Mouse (Mus musculus) brain, embryonic 14.5 days (tissue): ENCODE data around the gene Atp6v0d1. TPM values are rescaled to one million over a fixed set of nuclear protein-coding genes. Genes with fewer than 3 reads are reported as not detected.

Source experiments
- DNase-seq: peaks from one replicate; pipeline ENCODE4 v3.0.0-alpha.2; 2011; ENCODE audit warnings: low read depth
- CTCF ChIP-seq: fragments of 200-500 bp; IDR thresholded peaks from 2 replicates; pipeline ENCODE4 v1.5.1; 2012; ENCODE audit warnings: inconsistent platforms, mild to moderate bottlenecking, moderate library complexity, borderline replicate concordance; ENCODE audit not compliant: insufficient read depth, insufficient read length; ENCODE audit errors: extremely low read depth
- POLR2A ChIP-seq: fragments of 200-500 bp; IDR thresholded peaks from 2 replicates; pipeline ENCODE4 v1.6.1; 2012; ENCODE audit warnings: mild to moderate bottlenecking, inconsistent platforms, borderline replicate concordance; ENCODE audit not compliant: poor library complexity, insufficient read depth, insufficient read length, severe bottlenecking; ENCODE audit errors: extremely low read depth
- polyA plus RNA-seq: library from polyadenylated mRNA; depleted of rRNA; stranded (reverse); fragments of >200 nt; gene quantifications from 2 replicates; pipeline ENCODE4 v1.2.3, GENCODE M21; 2012; rRNA removed

Atp6v0d1 gene
- polyA plus RNA-seq, 1 experiment: 236 TPM

- no peak for DNase-seq
- no peak for TF ChIP-seq CTCF
- no peak for TF ChIP-seq POLR2A
Observed at GRCm38 (mm10) chr8:105475742-105476141, 90.1 kb downstream of the Atp6v0d1 start.

- TF ChIP-seq POLR2A (no peak), CTCF (no peak)
- DNase-seq: no peak
Observed at GRCm38 (mm10) chr8:105475254-105475653, 90.6 kb downstream of the Atp6v0d1 start.

- DNase-seq: no peak
- TF ChIP-seq CTCF (no peak), POLR2A (no peak)
Observed at GRCm38 (mm10) chr8:105474680-105475079, 91.2 kb downstream of the Atp6v0d1 start.

Other genes starting within 250 kb of the Atp6v0d1 start
- gene Lrrc29, start 239.8 kb downstream of the Atp6v0d1 start, polyA plus RNA-seq: 2.3 and 2.4 TPM in 2 replicates
- 93.6 and 144 TPM in 2 replicates for gene Tmem208, start 239.7 kb downstream of the Atp6v0d1 start, polyA plus RNA-seq
- gene Fhod1, start 218.1 kb downstream of the Atp6v0d1 start, polyA plus RNA-seq: 5.8 and 7.8 TPM in 2 replicates
- 39.3 and 56.1 TPM in 2 replicates for gene Slc9a5, start 217.2 kb downstream of the Atp6v0d1 start, polyA plus RNA-seq
- gene Plekhg4, start 192.8 kb downstream of the Atp6v0d1 start, polyA plus RNA-seq: 11.5 and 13.6 TPM in 2 replicates
- 0.04 and 0.05 TPM in 2 replicates for gene Kctd19, start 152.5 kb downstream of the Atp6v0d1 start, polyA plus RNA-seq
- gene Lrrc36, start 152.5 kb downstream of the Atp6v0d1 start, polyA plus RNA-seq: 1.4 and 1.6 TPM in 2 replicates
- 62.7 and 89.6 TPM in 2 replicates for gene Tppp3, start 94.5 kb downstream of the Atp6v0d1 start, polyA plus RNA-seq
- 40.0 and 46.2 TPM in 2 replicates for gene Zdhhc1, start 69.1 kb downstream of the Atp6v0d1 start, polyA plus RNA-seq
- 8.3 and 12.1 TPM in 2 replicates for gene Hsd11b2, start 47.3 kb downstream of the Atp6v0d1 start, polyA plus RNA-seq
- 23.7 and 40.3 TPM in 2 replicates for gene Ripor1, start 39.2 kb upstream of the Atp6v0d1 start, polyA plus RNA-seq
- gene Ctcf, start 70.5 kb upstream of the Atp6v0d1 start, polyA plus RNA-seq: 36.6 and 54.8 TPM in 2 replicates
- gene Agrp, start 71.3 kb upstream of the Atp6v0d1 start, polyA plus RNA-seq: 0.26 and 0.55 TPM in 2 replicates
- 13.7 and 20.5 TPM in 2 replicates for gene Carmil2, start 120.2 kb upstream of the Atp6v0d1 start, polyA plus RNA-seq
- 62.5 and 79.9 TPM in 2 replicates for gene Acd, start 135.1 kb upstream of the Atp6v0d1 start, polyA plus RNA-seq
- 40.7 and 59.2 TPM in 2 replicates for gene Pard6a, start 135.1 kb upstream of the Atp6v0d1 start, polyA plus RNA-seq
- gene 4933405L10Rik, start 141.6 kb upstream of the Atp6v0d1 start, polyA plus RNA-seq: not detected in 2 replicates
- gene Enkd1, start 142.2 kb upstream of the Atp6v0d1 start, polyA plus RNA-seq: 19.9 and 32.7 TPM in 2 replicates
- gene Gfod2, start 192.6 kb upstream of the Atp6v0d1 start, polyA plus RNA-seq: 56.1 and 62.6 TPM in 2 replicates